Mouse (Mus musculus) neural tube, embryonic 12.5 days (tissue): ENCODE results near the gene Entpd7. TPM values are rescaled to one million over a fixed set of nuclear protein-coding genes. Genes with fewer than 3 reads are reported as not detected.

Experiments used
- ATAC-seq: fragments of 200-750 bp; cut with Nextera tagmentation; 2 replicates; pipeline ENCODE4 v1.8.0; 2017; ENCODE audit warnings: low read depth, mild to moderate bottlenecking, moderate TSS enrichment, moderate library complexity; ENCODE audit not compliant: low FRiP score
- H3K27ac ChIP-seq: fragments of 300-500 bp; sonication (generic); 2 replicates; pipeline ENCODE4 v1.5.1; 2016
- H3K27me3 ChIP-seq: fragments of 300-500 bp; sonication (generic); replicated peaks from 2 replicates; pipeline ENCODE4 v1.6.1; 2016; ENCODE audit warnings: mild to moderate bottlenecking
- H3K36me3 ChIP-seq: fragments of 300-500 bp; sonication (generic); 2 replicates; pipeline ENCODE4 v1.6.1; 2016; ENCODE audit warnings: mild to moderate bottlenecking
- H3K4me1 ChIP-seq: fragments of 300-500 bp; sonication (generic); 2 replicates; pipeline ENCODE4 v1.6.1; 2016
- H3K4me2 ChIP-seq: fragments of 300-500 bp; sonication (generic); replicated peaks from 2 replicates; pipeline ENCODE4 v1.6.1; 2016; ENCODE audit warnings: mild to moderate bottlenecking
- H3K4me3 ChIP-seq: fragments of 300-500 bp; sonication (generic); 2 replicates; pipeline ENCODE4 v1.5.1; 2016
- H3K9ac ChIP-seq: fragments of 300-500 bp; sonication (generic); 2 replicates; pipeline ENCODE4 v1.6.1; 2016; ENCODE audit warnings: mild to moderate bottlenecking
- H3K9me3 ChIP-seq: fragments of 300-500 bp; sonication (generic); 2 replicates; pipeline ENCODE4 v1.6.1; 2016; ENCODE audit warnings: mild to moderate bottlenecking
- WGBS: fragments of 180-500 bp; shearing (Covaris S2); methylation state at CpG from one replicate; pipeline ENCODE4 v1.1.7; 2016; 5-methylcytosine and 5-hydroxymethylcytosine counted together
- polyA plus RNA-seq: library from polyadenylated mRNA; unstranded; fragments of >200 nt; fragmentation: Nextera tagmentation; extraction: Ambion mirVana; gene quantifications from 2 replicates; pipeline ENCODE4 v1.2.1, GENCODE M21; 2016

Entpd7 gene
- polyA plus RNA-seq, 1 experiment from 2014 or later: 12.2 TPM

GRCm38 (mm10) chr19:43762410-43762809, 72.9 kb downstream of the Entpd7 start:
- H3K27ac ChIP-seq: no peak overlapping the region
- no peaks in the 10 kb centered on the region for H3K27me3 ChIP-seq
- 78% methylated on average over 2 of the region's 2 CpGs for WGBS
- H3K4me2 ChIP-seq: no peak overlapping the region
- no peak overlapping the region for H3K4me3 ChIP-seq
- H3K36me3 ChIP-seq: no peaks in the 10 kb centered on the region
- no peaks in the 10 kb centered on the region for H3K4me1 ChIP-seq
- no peak overlapping the region for H3K9ac ChIP-seq
- no peaks in the 10 kb centered on the region for H3K9me3 ChIP-seq
- no peak for ATAC-seq

- Histone ChIP-seq H3K4me1 (no peaks in the 10 kb centered on the region), H3K4me3 (no peak overlapping the region), H3K27ac (no peak overlapping the region), H3K36me3 (no peaks in the 10 kb centered on the region), H3K27me3 (no peaks in the 10 kb centered on the region), H3K9ac (no peak overlapping the region), H3K4me2 (no peak overlapping the region), H3K9me3 (no peaks in the 10 kb centered on the region)
- 90% methylated on average over 5 of the region's 5 CpGs for WGBS
- ATAC-seq: no peak
Measured at GRCm38 (mm10) chr19:43766451-43766850, 77.0 kb downstream of the Entpd7 start.

GRCm38 (mm10) chr19:43767549-43768322, 78.3 kb downstream of the Entpd7 start:
- Histone ChIP-seq H3K4me3 (no peak overlapping the region), H3K4me2 (no peak overlapping the region), H3K4me1 (no peaks in the 10 kb centered on the region), H3K27ac (no peak overlapping the region), H3K27me3 (no peaks in the 10 kb centered on the region), H3K9ac (no peak overlapping the region), H3K36me3 (no peaks in the 10 kb centered on the region), H3K9me3 (no peaks in the 10 kb centered on the region)
- WGBS: 66% methylated on average over 9 of the region's 9 CpGs
- ATAC-seq: no peak

GRCm38 (mm10) chr19:43769366-43769960, 80.0 kb downstream of the Entpd7 start:
- no peak overlapping the region for H3K4me2 ChIP-seq

GRCm38 (mm10) chr19:43770584-43770983, 81.1 kb downstream of the Entpd7 start:
- no peak overlapping the region for H3K27ac ChIP-seq
- no peak overlapping the region for H3K4me3 ChIP-seq
- H3K4me2 ChIP-seq: no peak overlapping the region
- no peaks in the 10 kb centered on the region for H3K9me3 ChIP-seq
- ATAC-seq: no peak
- H3K27me3 ChIP-seq: no peaks in the 10 kb centered on the region
- H3K9ac ChIP-seq: no peak overlapping the region
- no peaks in the 10 kb centered on the region for H3K4me1 ChIP-seq
- H3K36me3 ChIP-seq: no peaks in the 10 kb centered on the region
- WGBS: 91% methylated on average over 4 of the region's 4 CpGs

More at GRCm38 (mm10) chr19:43769366-43769960, 80.0 kb downstream of the Entpd7 start:
- no peak overlapping the region for H3K4me3 ChIP-seq
- no peaks in the 10 kb centered on the region for H3K36me3 ChIP-seq
- no peaks in the 10 kb centered on the region for H3K4me1 ChIP-seq
- no peak overlapping the region for H3K27ac ChIP-seq
- H3K9me3 ChIP-seq: no peaks in the 10 kb centered on the region
- WGBS: 84% methylated on average over 5 of the region's 5 CpGs
- no peak for ATAC-seq
- H3K27me3 ChIP-seq: no peaks in the 10 kb centered on the region
- no peak overlapping the region for H3K9ac ChIP-seq

- ATAC-seq: no peak
- H3K27ac ChIP-seq: no peak overlapping the region
- H3K27me3 ChIP-seq: no peaks in the 10 kb centered on the region
- H3K9me3 ChIP-seq: no peaks in the 10 kb centered on the region
- H3K4me1 ChIP-seq: no peaks in the 10 kb centered on the region
- no peaks in the 10 kb centered on the region for H3K36me3 ChIP-seq
- H3K4me3 ChIP-seq: no peak overlapping the region
- no peak overlapping the region for H3K4me2 ChIP-seq
- 91% methylated on average over 5 of the region's 5 CpGs for WGBS
- no peak overlapping the region for H3K9ac ChIP-seq
Measured at GRCm38 (mm10) chr19:43771499-43771969, 82.1 kb downstream of the Entpd7 start.

- H3K9ac ChIP-seq: no peak overlapping the region
Measured at GRCm38 (mm10) chr19:43772311-43772710, 82.8 kb downstream of the Entpd7 start.

GRCm38 (mm10) chr19:43775433-43775832, 86.0 kb downstream of the Entpd7 start:
- Histone ChIP-seq H3K27ac (no peak overlapping the region), H3K4me3 (no peak overlapping the region), H3K36me3 (no peaks in the 10 kb centered on the region), H3K9me3 (no peaks in the 10 kb centered on the region), H3K4me1 (no peaks in the 10 kb centered on the region), H3K27me3 (no peaks in the 10 kb centered on the region), H3K9ac (no peak overlapping the region), H3K4me2 (no peak overlapping the region)
- ATAC-seq: no peak
- WGBS: 83% methylated on average over 10 of the region's 10 CpGs

More at GRCm38 (mm10) chr19:43772311-43772710, 82.8 kb downstream of the Entpd7 start:
- Histone ChIP-seq H3K36me3 (no peaks in the 10 kb centered on the region), H3K9me3 (no peaks in the 10 kb centered on the region), H3K4me3 (no peak overlapping the region), H3K27me3 (no peaks in the 10 kb centered on the region), H3K4me1 (no peaks in the 10 kb centered on the region), H3K27ac (no peak overlapping the region), H3K4me2 (no peak overlapping the region)
- WGBS: 69% methylated on average over 6 of the region's 6 CpGs
- no peak for ATAC-seq

GRCm38 (mm10) chr19:43776561-43776960, 87.1 kb downstream of the Entpd7 start:
- no peak overlapping the region for H3K27ac ChIP-seq
- H3K9ac ChIP-seq: no peak overlapping the region
- no peaks in the 10 kb centered on the region for H3K9me3 ChIP-seq
- H3K4me3 ChIP-seq: no peak overlapping the region
- no peak for ATAC-seq
- H3K4me2 ChIP-seq: no peak overlapping the region
- no peaks in the 10 kb centered on the region for H3K4me1 ChIP-seq
- no peaks in the 10 kb centered on the region for H3K27me3 ChIP-seq
- 83% methylated on average over 4 of the region's 4 CpGs for WGBS
- no peaks in the 10 kb centered on the region for H3K36me3 ChIP-seq

GRCm38 (mm10) chr19:43777308-43777707, 87.8 kb downstream of the Entpd7 start:
- no peak overlapping the region for H3K27ac ChIP-seq
- no peak overlapping the region for H3K9ac ChIP-seq
- H3K9me3 ChIP-seq: no peaks in the 10 kb centered on the region
- 77% methylated on average over 2 of the region's 2 CpGs for WGBS
- no peaks in the 10 kb centered on the region for H3K27me3 ChIP-seq
- H3K4me3 ChIP-seq: no peak overlapping the region
- H3K4me2 ChIP-seq: no peak overlapping the region
- no peaks in the 10 kb centered on the region for H3K4me1 ChIP-seq
- no peak for ATAC-seq
- H3K36me3 ChIP-seq: no peaks in the 10 kb centered on the region

GRCm38 (mm10) chr19:43780391-43780790, 90.9 kb downstream of the Entpd7 start:
- WGBS: 93% methylated on average over 5 of the region's 5 CpGs
- Histone ChIP-seq H3K4me3 (no peak overlapping the region), H3K27ac (no peak overlapping the region), H3K36me3 (no peaks in the 10 kb centered on the region), H3K9ac (no peak overlapping the region), H3K4me2 (no peak overlapping the region), H3K27me3 (no peaks in the 10 kb centered on the region), H3K9me3 (no peaks in the 10 kb centered on the region), H3K4me1 (no peaks in the 10 kb centered on the region)
- no peak for ATAC-seq

- Histone ChIP-seq H3K9me3 (no peaks in the 10 kb centered on the region), H3K4me2 (no peak within 1 kb of the TSS), H3K27me3 (no peaks in the 10 kb centered on the region), H3K4me3 (no peak within 1 kb of the TSS), H3K9ac (no peak within 1 kb of the TSS), H3K4me1 (no peaks in the 10 kb centered on the region), H3K36me3 (no peaks in the 10 kb centered on the region), H3K27ac (no peak within 1 kb of the TSS)
- ATAC-seq: no peak
- WGBS: 83% methylated on average over 3 of the region's 3 CpGs
Measured at GRCm38 (mm10) chr19:43781980-43782379, 92.5 kb downstream of the Entpd7 start, which contains the start of gene Abcc2. Gene Abcc2 (plus strand): TSS chr19:43782192.
